Mouse (Mus musculus) stomach, postnatal 0 days (tissue): ENCODE measurements at regions not wholly inside any gene's neighbourhood (a gene's known extent, or its start where the extent isn't known, plus 50 kb on each side); places are given as distances from the start of the nearest gene placed in this dataset.

Source experiments
- CTCF ChIP-seq: IDR thresholded peaks from 2 replicates; pipeline ENCODE4 v1.5.1; 2016; ENCODE audit warnings: antibody characterized with exemption, low read depth, mild to moderate bottlenecking, moderate library complexity
- EP300 ChIP-seq: optimal IDR thresholded peaks from 2 replicates; pipeline ENCODE3; 2016; ENCODE audit warnings: antibody characterized with exemption

GRCm38 (mm10) chr5:120020748-120021147 lies 95.5 kb upstream of the Rbm19 start:
- TF ChIP-seq CTCF, result no peak
- TF ChIP-seq EP300, result no peak
